Mouse (Mus musculus) layer of hippocampus, postnatal 25 days (tissue): ENCODE measurements around the gene Ccr10. TPM values are rescaled to one million over a fixed set of nuclear protein-coding genes. Genes with fewer than 3 reads are reported as not detected.
A peak's percentile ranks its signal among the peaks of the same experiment; 100 is the strongest.

Source experiments
- DNase-seq, 2 experiments: peaks; one replicate each; pipeline ENCODE4 v3.0.0; 2022; ENCODE audit warnings: mixed read lengths in 2 of 2, low spot score in 1 of 2; ENCODE audit errors: extremely low spot score in 1 of 2
- total RNA-seq, 2 experiments: library from RNA; stranded (reverse); gene quantifications; 2 replicates each; pipeline ENCODE4 v1.2.3; 2021

The Ccr10 gene
- total RNA-seq, 2 experiments from 2014 or later = 0.21 to 0.25 TPM

GRCm38 (mm10) chr11:101173631-101174388 lies 1.4 kb downstream of the Ccr10 start:
- peak; percentile 52 to 58 for DNase-seq

GRCm38 (mm10) chr11:101173112-101173511 lies 2.1 kb downstream of the Ccr10 start:
- DNase-seq = peak in 1 of 2 experiments; percentile 9

GRCm38 (mm10) chr11:101172434-101172815 lies 2.8 kb downstream of the Ccr10 start:
- DNase-seq = no peak

GRCm38 (mm10) chr11:101171721-101172433 lies 3.4 kb downstream of the Ccr10 start:
- DNase-seq = peak in 1 of 2 experiments; percentile 53

- DNase-seq = peak; percentile 75 to 79
Observed at GRCm38 (mm10) chr11:101170811-101171610, 4.2 kb downstream of the Ccr10 start, which contains the start of gene Plekhh3. Gene Plekhh3 (minus strand): TSS chr11:101171351.

DNA sequence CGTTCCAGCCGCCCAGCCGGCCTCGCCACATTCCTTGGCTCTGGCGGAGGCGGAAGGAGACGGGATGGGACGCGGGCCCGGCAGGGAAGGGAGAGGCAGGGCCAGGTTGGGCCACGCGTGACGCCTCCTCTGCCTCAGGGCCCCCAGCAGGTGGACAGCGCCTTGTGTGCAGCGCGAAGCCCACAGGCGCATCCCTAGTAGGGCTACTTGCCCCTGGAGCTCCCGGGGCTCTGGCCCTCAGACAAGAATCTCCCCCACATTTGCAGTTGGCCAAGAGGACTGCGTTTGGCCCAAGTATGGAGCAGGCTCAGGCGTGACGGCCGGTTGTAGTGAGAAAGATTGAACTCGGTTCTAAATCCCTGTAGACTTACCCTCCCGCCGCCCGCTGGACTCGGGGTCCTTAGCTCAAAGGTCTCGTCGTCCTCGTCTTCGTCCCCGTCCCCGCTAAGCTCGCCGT lies 4.9 kb downstream of the Ccr10 start, which contains the start of gene Cntnap1:
Gene Cntnap1 (plus strand): TSS at position 170 of the 457 bp plus-strand sequence.
- DNase-seq = peak in 1 of 2 experiments; percentile 13

DNA sequence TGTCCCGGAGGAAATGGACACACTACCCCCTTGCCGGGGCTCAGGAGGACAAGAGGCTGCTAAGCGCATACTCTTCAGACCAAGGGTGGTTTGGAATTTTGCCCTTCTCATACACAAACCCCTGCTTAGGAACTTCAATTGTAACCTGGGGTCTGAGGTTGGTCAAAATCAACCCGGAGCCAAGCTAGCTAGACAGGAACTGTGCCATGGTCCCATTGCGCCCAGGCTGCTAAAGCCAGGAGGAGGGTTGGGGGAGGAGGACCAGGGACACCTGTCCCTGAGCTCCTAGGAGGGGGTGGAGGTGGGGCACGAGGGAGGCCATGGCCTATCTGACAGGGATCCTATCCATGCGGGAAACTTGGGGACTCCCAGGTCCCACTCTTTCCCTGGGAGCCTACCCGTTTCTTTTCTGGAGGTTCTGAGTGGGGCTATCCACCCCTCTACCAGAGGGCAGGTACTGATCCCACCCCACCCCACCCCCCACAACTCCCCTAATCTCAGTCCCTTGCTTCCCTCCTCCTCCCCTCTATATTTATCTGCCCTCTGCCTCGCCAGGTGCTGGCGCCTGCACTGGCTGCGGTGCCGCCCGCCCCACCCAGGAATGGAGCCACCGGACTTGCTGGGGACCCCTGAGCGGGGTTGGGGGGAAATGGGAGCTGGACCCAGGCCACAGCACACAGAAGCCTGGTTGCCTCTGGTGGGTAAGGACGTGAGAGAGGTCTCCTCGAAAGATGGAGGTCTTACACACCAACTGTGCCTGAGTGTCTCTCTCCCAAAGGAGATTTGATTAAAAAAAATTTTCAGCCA lies 5.7 kb downstream of the Ccr10 start:
- DNase-seq = peak in 1 of 2 experiments; percentile 1

DNA sequence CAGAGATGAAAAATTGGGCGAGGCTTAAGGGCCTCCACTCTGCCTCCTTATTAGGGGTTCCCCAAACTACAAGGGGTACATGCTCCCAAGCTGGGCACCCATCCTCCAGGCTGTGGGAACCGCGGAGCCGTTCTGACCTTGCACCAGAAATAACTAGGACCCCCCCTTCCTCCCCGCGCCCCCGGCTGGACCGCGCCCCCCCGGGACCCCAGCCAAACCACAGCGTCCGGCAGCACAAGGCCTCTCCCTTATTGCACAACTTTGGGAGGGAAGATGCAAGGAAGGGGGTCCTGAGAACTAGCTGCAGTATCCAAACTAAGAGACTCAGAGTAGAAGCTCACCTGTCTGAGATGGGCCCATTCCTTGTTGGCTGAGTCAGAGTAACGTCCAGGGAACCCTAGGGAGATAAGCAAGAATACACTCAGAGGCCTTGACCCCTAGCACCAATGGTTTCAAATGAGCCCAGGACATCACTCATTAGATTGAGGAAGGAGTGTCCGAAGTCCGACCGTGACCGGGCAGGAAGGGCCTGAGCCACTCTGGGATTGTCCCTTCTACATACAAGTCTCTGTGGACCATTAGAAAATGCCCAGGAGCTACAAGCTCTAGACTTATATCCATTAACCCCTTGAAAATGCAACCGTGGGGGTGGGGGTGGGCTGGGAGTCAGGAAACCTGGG lies 6.8 kb downstream of the Ccr10 start:
- peak in 1 of 2 experiments; percentile 1 for DNase-seq

- no peak for DNase-seq
Observed at GRCm38 (mm10) chr11:101167963-101168300, 7.3 kb downstream of the Ccr10 start.

DNA sequence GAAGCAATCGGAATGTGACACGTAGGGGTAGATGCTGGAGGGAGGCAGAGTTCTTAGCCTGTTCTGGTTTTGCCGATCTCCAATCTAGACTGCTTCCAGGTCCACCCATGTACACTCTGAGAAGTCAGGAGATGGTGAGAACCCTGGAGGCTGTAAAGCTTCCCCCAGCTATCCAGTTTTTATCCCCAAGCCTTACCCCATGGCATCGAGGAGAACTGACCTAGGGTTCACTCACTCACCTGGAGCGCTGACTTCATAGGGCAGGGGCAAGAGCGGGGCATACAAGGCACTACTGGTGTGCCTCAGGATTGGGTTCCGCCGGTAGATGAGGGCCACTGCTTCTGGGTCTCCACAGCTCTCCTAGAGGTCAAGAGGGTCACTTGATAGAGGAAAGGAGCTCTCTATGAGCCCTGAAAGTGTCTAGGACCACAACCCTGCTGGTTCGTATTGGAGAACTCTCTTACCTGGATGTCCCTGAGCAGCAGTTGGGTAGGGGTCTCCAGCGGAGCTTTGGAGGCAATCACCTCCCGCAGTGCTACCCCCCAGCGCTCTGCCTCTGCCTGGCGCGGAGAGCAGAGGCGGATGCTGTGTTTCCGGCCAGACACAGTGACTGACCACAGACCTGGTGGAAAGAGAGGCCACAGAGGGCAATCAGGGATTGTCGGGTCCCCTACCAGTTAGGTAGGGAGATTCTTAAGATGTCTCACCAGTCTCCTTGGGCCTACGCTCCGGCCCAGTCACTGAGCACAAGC lies 7.9 kb downstream of the Ccr10 start:
- no peak for DNase-seq

GRCm38 (mm10) chr11:101166357-101166756 lies 8.9 kb downstream of the Ccr10 start:
- no peak for DNase-seq

GRCm38 (mm10) chr11:101164677-101165580 lies 10.3 kb downstream of the Ccr10 start:
- DNase-seq = no peak

DNA sequence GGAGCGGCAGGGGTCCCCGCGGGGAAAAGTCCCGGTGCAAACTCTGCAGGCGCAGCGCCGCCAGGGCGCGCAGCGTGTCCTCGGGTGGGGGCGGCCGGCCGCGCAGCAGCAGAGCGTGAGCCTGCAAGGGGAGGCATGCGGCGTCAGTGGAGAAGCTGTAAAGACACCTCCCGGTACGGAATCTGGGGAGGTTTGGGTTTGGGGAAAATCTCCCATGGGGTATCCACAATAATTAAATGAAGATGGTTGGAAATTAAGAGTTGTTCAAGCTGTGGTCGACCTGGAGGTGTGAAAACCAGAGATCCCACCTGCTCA lies 10.9 kb downstream of the Ccr10 start:
- DNase-seq = no peak

DNA sequence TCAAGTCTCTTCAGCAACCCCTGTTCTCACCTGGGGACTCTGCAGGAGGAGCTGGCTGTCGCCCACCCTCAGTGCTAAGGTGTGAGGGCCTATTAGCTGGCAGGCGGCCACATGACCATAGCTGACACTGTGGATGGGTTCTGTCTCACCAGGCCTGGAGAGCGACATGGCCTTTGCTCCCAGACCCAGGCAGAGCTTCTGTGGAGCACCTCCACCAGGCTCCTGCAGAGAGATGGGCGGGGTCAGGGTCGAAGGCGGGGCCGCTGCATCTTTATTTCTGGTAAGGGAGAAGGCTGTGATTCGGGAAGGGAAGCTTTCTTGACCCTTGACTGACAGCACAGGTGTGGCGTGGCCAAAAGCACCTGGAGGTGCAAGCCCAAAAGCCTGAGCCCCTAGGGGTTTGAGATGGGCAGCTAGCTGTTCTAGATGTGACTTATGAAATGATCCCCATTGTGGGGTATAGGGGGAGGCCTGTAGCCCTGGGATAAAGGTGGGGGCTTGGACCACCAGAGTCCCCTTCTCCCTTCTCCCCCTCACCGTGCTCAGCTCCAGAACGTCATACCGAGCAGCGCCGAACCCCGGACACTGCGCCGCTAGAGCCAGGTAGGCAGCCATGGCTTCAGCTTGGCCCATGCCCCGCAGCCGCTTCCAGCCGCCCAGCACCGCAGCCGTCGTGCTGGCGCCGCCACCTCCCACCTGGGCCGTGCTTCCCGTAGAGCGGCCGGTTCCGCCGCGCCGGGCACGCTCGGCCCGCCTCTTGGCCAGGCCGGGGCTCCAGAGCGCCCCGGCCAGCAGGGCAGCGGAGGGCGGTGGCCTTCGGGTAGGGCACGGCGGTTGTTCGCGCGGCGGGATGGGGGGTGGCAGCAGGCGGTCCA lies 11.5 kb downstream of the Ccr10 start:
- DNase-seq = no peak

DNA sequence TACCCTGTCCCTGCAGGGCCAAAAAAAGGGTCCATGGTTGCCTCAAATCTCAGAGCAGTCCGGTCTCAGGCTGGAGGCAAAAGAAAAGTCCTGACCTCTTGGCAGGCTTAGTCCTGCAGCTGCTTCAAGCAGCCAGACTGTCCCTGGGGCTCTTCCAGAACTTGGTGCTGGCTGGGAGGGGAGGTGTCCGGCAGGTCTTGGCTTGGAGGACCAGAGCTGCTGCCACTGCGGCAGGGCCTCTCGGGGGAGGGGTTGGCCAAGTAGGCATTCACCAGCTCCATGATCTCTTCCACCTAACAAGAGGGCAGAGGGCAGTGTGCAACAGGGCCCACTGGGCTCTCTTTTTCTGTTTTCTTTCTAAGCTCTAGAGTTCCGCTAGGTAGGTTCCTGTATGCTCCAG lies 12.5 kb downstream of the Ccr10 start:
- DNase-seq = no peak

- no peak for DNase-seq
Observed at GRCm38 (mm10) chr11:101162301-101162700, 12.9 kb downstream of the Ccr10 start.

DNA sequence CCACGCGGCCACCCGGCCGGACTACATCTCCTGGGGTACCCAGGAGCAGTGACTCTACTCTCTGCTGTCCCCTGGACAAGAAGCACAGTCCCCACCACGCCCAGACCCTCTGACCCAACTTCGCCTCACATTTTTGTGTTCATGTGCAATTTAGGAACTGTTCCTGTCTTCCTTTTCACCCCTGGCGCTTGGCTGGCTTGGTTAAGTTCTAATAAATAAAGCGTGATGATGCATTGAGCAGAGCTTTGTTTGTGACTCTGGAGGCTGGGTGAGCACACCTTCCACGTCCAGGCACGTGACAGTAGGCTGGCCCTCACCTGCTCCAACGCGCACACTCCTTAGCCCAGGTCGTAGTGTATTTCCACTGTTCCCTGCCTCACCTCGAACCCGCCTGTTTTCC lies 13.7 kb downstream of the Ccr10 start:
- DNase-seq = no peak
